Mouse (Mus musculus): Measurements from ENCODE around the gene Iqgap2.

- TF ChIP-seq POLR2A (IDR thresholded peaks at IDR 0.05; ENCODE audit: borderline replicate concordance, extremely low read depth, insufficient read depth, insufficient read length, poor library complexity, severe bottlenecking) (no peak), CTCF (IDR thresholded peaks at IDR 0.05; ENCODE audit: borderline replicate concordance, extremely low read depth, insufficient read depth, insufficient read length) (no peak)
Measured at GRCm38 (mm10) chr13:95851611-95852010, 40.1 kb downstream of the Iqgap2 start.

Data from brain, embryonic 14.5 days (tissue).